Mouse (Mus musculus) heart, embryonic 16.5 days (tissue): Measurements from ENCODE around the gene Arl4c. TPM values are rescaled to one million over a fixed set of nuclear protein-coding genes. Genes with fewer than 3 reads are reported as not detected.

Experiments used
- ATAC-seq: fragments of 200-750 bp; cut with Nextera tagmentation; replicated peaks from 2 replicates; pipeline ENCODE4 v1.8.0; 2017; ENCODE audit warnings: moderate number of reproducible peaks; ENCODE audit not compliant: insufficient read depth, low FRiP score; ENCODE audit errors: extremely low read depth
- H3K27ac ChIP-seq: fragments of 300-500 bp; sonication (generic); 2 replicates; pipeline ENCODE4 v1.5.1; 2014; ENCODE audit warnings: mild to moderate bottlenecking, low read length, control low read depth, moderate library complexity
- H3K27me3 ChIP-seq: fragments of 300-500 bp; sonication (generic); 2 replicates; pipeline ENCODE4 v1.6.1; 2014; ENCODE audit warnings: low read length, mixed read lengths; ENCODE audit not compliant: control insufficient read depth, insufficient read depth
- H3K36me3 ChIP-seq: fragments of 300-500 bp; sonication (generic); 2 replicates; pipeline ENCODE4 v1.6.1; 2014; ENCODE audit not compliant: control insufficient read depth, insufficient read depth
- H3K4me1 ChIP-seq: fragments of 300-500 bp; sonication (generic); 2 replicates; pipeline ENCODE4 v1.6.1; 2014; ENCODE audit warnings: low read length, mixed read lengths; ENCODE audit not compliant: control insufficient read depth, insufficient read depth
- H3K4me2 ChIP-seq: fragments of 300-500 bp; sonication (generic); 2 replicates; pipeline ENCODE4 v1.6.1; 2014; ENCODE audit warnings: low read depth, mild to moderate bottlenecking, control low read depth, low read length
- H3K4me3 ChIP-seq: fragments of 300-500 bp; sonication (generic); 2 replicates; pipeline ENCODE4 v1.5.1; 2014; ENCODE audit warnings: mild to moderate bottlenecking, control low read depth, low read length
- H3K9ac ChIP-seq: fragments of 300-500 bp; sonication (generic); 2 replicates; pipeline ENCODE4 v1.6.1; 2014; ENCODE audit warnings: low read length, control low read depth
- H3K9me3 ChIP-seq: fragments of 300-500 bp; sonication (generic); replicated peaks from 2 replicates; pipeline ENCODE4 v1.6.1; 2016; ENCODE audit warnings: low read length; ENCODE audit not compliant: control insufficient read depth
- WGBS: fragments of 180-500 bp; shearing (Covaris S2); extraction: QIAGEN DNeasy Blood & Tissue Kit; methylation state at CpG from one replicate; pipeline ENCODE4 v1.1.7; 2014; 5-methylcytosine and 5-hydroxymethylcytosine counted together
- polyA plus RNA-seq: library from polyadenylated mRNA; unstranded; fragments of >200 nt; fragmentation: Nextera tagmentation; extraction: Ambion mirVana; gene quantifications from 2 replicates; pipeline ENCODE4 v1.2.1, GENCODE M21; 2015

The Arl4c gene
- polyA plus RNA-seq, 1 experiment from 2014 or later = 7.7 TPM

GRCm38 (mm10) chr1:88655473-88656095, 46.4 kb downstream of the Arl4c start:
- H3K27me3 ChIP-seq = no peaks in the 10 kb centered on the region
- H3K4me2 ChIP-seq = no peak overlapping the region; the same call in 1 of the 2 replicates
- no peaks in the 10 kb centered on the region for H3K9me3 ChIP-seq
- H3K36me3 ChIP-seq = no peaks in the 10 kb centered on the region
- peak overlapping the region; percentile 26 for H3K27ac ChIP-seq
- no peak for ATAC-seq
- H3K4me3 ChIP-seq = no peak overlapping the region
- WGBS = 77% methylated on average over 3 of the region's 3 CpGs
- H3K4me1 ChIP-seq = peaks cover 15% of the 10 kb centered on the region
- H3K9ac ChIP-seq = no peak overlapping the region

- peak; percentile 49; the same call in 1 of the 2 replicates for ATAC-seq
- H3K27ac ChIP-seq = peak overlapping the region; percentile 26
- H3K27me3 ChIP-seq = no peaks in the 10 kb centered on the region
Observed at GRCm38 (mm10) chr1:88654521-88655472, 47.2 kb downstream of the Arl4c start.

GRCm38 (mm10) chr1:88653614-88654520, 48.2 kb downstream of the Arl4c start:
- no peak overlapping the region for H3K4me3 ChIP-seq
- H3K4me2 ChIP-seq = no peak overlapping the region
- no peaks in the 10 kb centered on the region for H3K9me3 ChIP-seq
- ATAC-seq = no peak
- H3K4me1 ChIP-seq = peaks cover 15% of the 10 kb centered on the region
- H3K36me3 ChIP-seq = no peaks in the 10 kb centered on the region
- H3K27me3 ChIP-seq = no peaks in the 10 kb centered on the region
- WGBS = 83% methylated on average over 7 of the region's 7 CpGs
- no peak overlapping the region for H3K9ac ChIP-seq
- H3K27ac ChIP-seq = no peak overlapping the region

More at GRCm38 (mm10) chr1:88654521-88655472, 47.2 kb downstream of the Arl4c start:
- Histone ChIP-seq H3K9me3 (no peaks in the 10 kb centered on the region), H3K4me2 (no peak overlapping the region; the same call in 1 of the 2 replicates), H3K9ac (no peak overlapping the region), H3K4me3 (no peak overlapping the region), H3K4me1 (peaks cover 15% of the 10 kb centered on the region), H3K36me3 (no peaks in the 10 kb centered on the region)
- WGBS = 65% methylated on average over 9 of the region's 9 CpGs

- ATAC-seq = no peak
- Histone ChIP-seq H3K4me3 (no peak overlapping the region), H3K27me3 (no peaks in the 10 kb centered on the region), H3K4me1 (peaks cover 6% of the 10 kb centered on the region), H3K4me2 (no peak overlapping the region), H3K9ac (no peak overlapping the region), H3K27ac (no peak overlapping the region), H3K9me3 (no peaks in the 10 kb centered on the region), H3K36me3 (no peaks in the 10 kb centered on the region)
- WGBS = 84% methylated on average over 8 of the region's 8 CpGs
Observed at GRCm38 (mm10) chr1:88652682-88653081, 49.3 kb downstream of the Arl4c start.

GRCm38 (mm10) chr1:88651668-88652067, 50.4 kb downstream of the Arl4c start:
- H3K9ac ChIP-seq = no peak overlapping the region
- H3K27ac ChIP-seq = no peak overlapping the region
- H3K4me2 ChIP-seq = no peak overlapping the region
- 67% methylated on average over 9 of the region's 9 CpGs for WGBS
- no peak for ATAC-seq
- H3K4me1 ChIP-seq = peaks cover 4% of the 10 kb centered on the region
- no peaks in the 10 kb centered on the region for H3K27me3 ChIP-seq
- no peaks in the 10 kb centered on the region for H3K9me3 ChIP-seq
- H3K4me3 ChIP-seq = no peak overlapping the region
- no peaks in the 10 kb centered on the region for H3K36me3 ChIP-seq

DNA sequence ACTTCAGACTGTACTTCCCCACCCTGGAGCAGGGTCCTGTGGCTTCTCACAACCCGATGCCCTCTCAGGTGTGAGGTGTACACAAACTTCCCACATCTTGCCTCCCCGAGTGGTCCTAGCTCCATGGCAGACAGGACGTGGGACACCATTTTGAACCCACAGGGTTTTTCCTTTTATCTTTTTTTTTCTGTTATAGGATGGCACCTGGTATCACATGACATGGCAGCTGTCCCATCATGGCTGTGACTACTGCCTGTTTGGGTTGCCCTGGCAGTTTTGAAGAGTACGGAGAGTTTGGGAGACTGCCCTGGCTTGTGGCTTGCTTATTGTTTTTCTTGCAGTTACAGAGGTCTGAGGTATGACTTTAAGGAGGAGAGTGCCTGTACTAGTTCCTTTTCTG, 53.3 kb downstream of the Arl4c start:
- Histone ChIP-seq H3K4me1 (no peaks in the 10 kb centered on the region), H3K27me3 (no peaks in the 10 kb centered on the region), H3K27ac (no peak overlapping the region), H3K9ac (no peak overlapping the region), H3K36me3 (no peaks in the 10 kb centered on the region), H3K4me3 (no peak overlapping the region), H3K9me3 (no peaks in the 10 kb centered on the region), H3K4me2 (no peak overlapping the region)
- 78% methylated on average over 4 of the region's 4 CpGs for WGBS
- no peak for ATAC-seq

- 41% methylated on average over 3 of the region's 3 CpGs for WGBS
- Histone ChIP-seq H3K27me3 (no peaks in the 10 kb centered on the region), H3K4me2 (no peak overlapping the region), H3K4me1 (no peaks in the 10 kb centered on the region), H3K4me3 (no peak overlapping the region), H3K9me3 (no peaks in the 10 kb centered on the region), H3K9ac (no peak overlapping the region), H3K36me3 (no peaks in the 10 kb centered on the region), H3K27ac (no peak overlapping the region)
- no peak for ATAC-seq
Observed at GRCm38 (mm10) chr1:88645599-88646119, 56.4 kb downstream of the Arl4c start.

DNA sequence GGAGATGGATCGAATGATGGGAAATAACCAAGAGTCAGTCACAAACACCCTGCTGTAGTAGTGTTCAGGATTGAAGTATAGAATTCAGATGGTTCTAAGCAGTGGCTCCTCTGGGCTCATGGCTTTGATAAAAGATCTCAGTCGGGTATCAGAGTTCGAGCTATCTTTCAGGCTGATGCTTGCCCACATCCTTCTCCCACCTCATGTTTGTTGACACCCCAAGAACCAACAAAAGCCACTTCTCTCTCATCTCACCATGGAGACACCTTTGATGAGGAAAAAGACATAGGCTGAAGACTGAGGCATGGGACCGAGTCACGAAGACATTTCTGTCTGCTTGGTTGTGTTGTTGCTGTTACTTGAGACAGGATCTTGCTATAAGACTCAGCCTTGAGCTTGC, 57.6 kb downstream of the Arl4c start:
- H3K4me1 ChIP-seq = peaks cover 11% of the 10 kb centered on the region
- no peak overlapping the region for H3K4me3 ChIP-seq
- WGBS = 86% methylated on average over 5 of the region's 5 CpGs
- no peaks in the 10 kb centered on the region for H3K36me3 ChIP-seq
- no peak overlapping the region for H3K27ac ChIP-seq
- no peaks in the 10 kb centered on the region for H3K9me3 ChIP-seq
- no peak overlapping the region for H3K9ac ChIP-seq
- no peak for ATAC-seq
- H3K27me3 ChIP-seq = no peaks in the 10 kb centered on the region
- no peak overlapping the region for H3K4me2 ChIP-seq
